Mouse (Mus musculus) heart, embryonic 14.5 days (tissue): Measurements from ENCODE around the gene Chd9. TPM values are rescaled to one million over a fixed set of nuclear protein-coding genes. Genes with fewer than 3 reads are reported as not detected.

Source experiments
- ATAC-seq: fragments of 200-750 bp; cut with Nextera tagmentation; 2 replicates; pipeline ENCODE4 v1.8.0; 2017; ENCODE audit warnings: low read depth, moderate TSS enrichment; ENCODE audit not compliant: insufficient number of reproducible peaks, insufficient read depth, low FRiP score
- H3K27ac ChIP-seq, 2 experiments: fragments of 200-500 bp in 1 of 2; fragments of 300-500 bp in 1 of 2; sonication (generic) in 1 of 2; replicated peaks in 1 of 2; 2 replicates each; pipeline ENCODE4 v1.5.1; 2012 to 2014; ENCODE audit warnings: low read depth in 2 of 2, low read length in 2 of 2, control low read depth in 1 of 2, mild to moderate bottlenecking in 1 of 2, mixed read lengths in 1 of 2; ENCODE audit not compliant: control insufficient read depth in 1 of 2, insufficient read depth in 1 of 2
- H3K27me3 ChIP-seq: fragments of 300-500 bp; sonication (generic); 2 replicates; pipeline ENCODE4 v1.6.1; 2014; ENCODE audit warnings: mild to moderate bottlenecking, low read length, control low read depth; ENCODE audit not compliant: control insufficient read depth, insufficient read depth
- H3K36me3 ChIP-seq: fragments of 300-500 bp; sonication (generic); 2 replicates; pipeline ENCODE4 v1.6.1; 2014; ENCODE audit warnings: mild to moderate bottlenecking, control low read depth, low read length, mixed read lengths; ENCODE audit not compliant: control insufficient read depth, insufficient read depth
- H3K4me1 ChIP-seq, 2 experiments: fragments of 200-500 bp in 1 of 2; fragments of 300-500 bp in 1 of 2; sonication (generic) in 1 of 2; 2 replicates each; pipeline ENCODE4 v1.6.1; 2012 to 2014; ENCODE audit warnings: low read length in 2 of 2, control low read depth in 1 of 2, mixed read lengths in 1 of 2; ENCODE audit not compliant: control insufficient read depth in 2 of 2, insufficient read depth in 2 of 2
- H3K4me2 ChIP-seq: fragments of 300-500 bp; sonication (generic); 2 replicates; pipeline ENCODE4 v1.6.1; 2014; ENCODE audit warnings: mild to moderate bottlenecking, low read length
- H3K4me3 ChIP-seq, 2 experiments: fragments of 200-500 bp in 1 of 2; fragments of 300-500 bp in 1 of 2; sonication (generic) in 1 of 2; 2 replicates each; pipeline ENCODE4 v1.5.1; 2012 to 2014; ENCODE audit warnings: low read length in 2 of 2, mild to moderate bottlenecking in 2 of 2, control low read depth in 1 of 2, low read depth in 1 of 2, moderate library complexity in 1 of 2; ENCODE audit not compliant: control insufficient read depth in 1 of 2, insufficient read depth in 1 of 2
- H3K9ac ChIP-seq: fragments of 300-500 bp; sonication (generic); 2 replicates; pipeline ENCODE4 v1.6.1; 2014; ENCODE audit warnings: mild to moderate bottlenecking, low read length
- H3K9me3 ChIP-seq: fragments of 300-500 bp; sonication (generic); 2 replicates; pipeline ENCODE4 v1.6.1; 2016; ENCODE audit warnings: low read length, control low read depth; ENCODE audit not compliant: control insufficient read depth
- WGBS: fragments of 180-500 bp; shearing (Covaris S2); extraction: QIAGEN DNeasy Blood & Tissue Kit; methylation state at CpG from one replicate; pipeline ENCODE4 v1.1.7; 2014; 5-methylcytosine and 5-hydroxymethylcytosine counted together
- polyA plus RNA-seq: library from polyadenylated mRNA; unstranded; fragments of >200 nt; fragmentation: Nextera tagmentation; extraction: Ambion mirVana; gene quantifications from 2 replicates; pipeline ENCODE4 v1.2.1, GENCODE M21; 2014

The Chd9 gene
- polyA plus RNA-seq, 1 experiment from 2014 or later = 57.0 TPM

DNA sequence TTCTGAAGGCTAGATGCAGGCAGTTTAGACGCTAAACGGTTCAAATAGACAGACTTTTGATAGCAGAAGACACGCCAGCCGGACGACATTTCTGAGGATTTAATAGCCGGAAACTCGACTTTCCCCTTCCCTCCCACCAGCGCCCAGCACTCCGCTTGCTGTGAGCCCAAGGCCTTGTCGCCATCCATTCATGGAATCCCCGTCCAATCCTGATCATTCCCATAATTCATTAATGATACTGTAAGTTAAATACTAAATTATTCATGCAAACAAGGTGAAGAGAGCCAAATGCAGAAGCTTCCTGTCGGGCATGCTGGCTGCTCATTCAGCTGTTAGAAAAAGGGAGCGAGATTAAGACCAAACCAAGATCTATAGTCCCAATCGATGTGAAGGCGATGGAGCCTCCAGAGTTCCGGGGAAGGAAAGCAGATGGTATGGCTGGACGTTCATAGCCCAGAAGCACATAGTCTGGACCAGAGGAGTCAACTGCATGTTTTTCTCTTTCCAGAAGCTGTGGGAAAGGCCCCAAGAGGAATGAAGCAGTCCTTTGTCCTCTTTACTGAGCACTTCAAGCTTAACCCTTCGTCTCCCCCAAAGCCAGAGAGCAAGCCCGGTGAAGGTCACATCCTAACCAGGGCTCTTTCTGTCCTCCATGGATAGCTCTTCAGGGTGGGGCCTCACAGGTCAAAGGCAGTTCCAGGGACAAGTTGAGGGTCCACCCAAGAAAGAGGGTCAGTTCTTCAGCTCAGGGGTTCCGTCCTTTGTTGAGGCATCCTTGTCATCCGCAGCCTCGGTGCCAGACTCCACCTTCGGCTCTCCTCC lies 11.9 kb upstream of the Chd9 start:
- Histone ChIP-seq H3K9ac (no peak overlapping the region), H3K27me3 (no peaks in the 10 kb centered on the region), H3K4me2 (no peak overlapping the region), H3K9me3 (no peaks in the 10 kb centered on the region), H3K4me3 (no peak overlapping the region), H3K4me1 (peaks cover 0 to 2% of the 10 kb centered on the region in 2 experiments; a peak in 1 of 4 replicates), H3K36me3 (no peaks in the 10 kb centered on the region), H3K27ac (no peak overlapping the region)
- 77% methylated on average over 23 of the region's 23 CpGs for WGBS
- ATAC-seq = no peak

- H3K9ac ChIP-seq = no peak within 1 kb of the TSS
- WGBS = 83% methylated on average over 2 of the region's 2 CpGs
- H3K36me3 ChIP-seq = no peaks in the 10 kb centered on the region
- H3K27me3 ChIP-seq = no peaks in the 10 kb centered on the region
- no peak within 1 kb of the TSS for H3K27ac ChIP-seq
- no peak within 1 kb of the TSS for H3K4me3 ChIP-seq
- H3K4me2 ChIP-seq = no peak within 1 kb of the TSS
- H3K9me3 ChIP-seq = no peaks in the 10 kb centered on the region
- no peak for ATAC-seq
- H3K4me1 ChIP-seq = peaks cover 0 to 2% of the 10 kb centered on the region in 2 experiments; a peak in 1 of 4 replicates
Measured at GRCm38 (mm10) chr8:90817293-90817692, 10.9 kb upstream of the Chd9 start, which contains the start of gene Gm19935. Gene Gm19935, minus strand, starts transcription at chr8:90817393.

DNA sequence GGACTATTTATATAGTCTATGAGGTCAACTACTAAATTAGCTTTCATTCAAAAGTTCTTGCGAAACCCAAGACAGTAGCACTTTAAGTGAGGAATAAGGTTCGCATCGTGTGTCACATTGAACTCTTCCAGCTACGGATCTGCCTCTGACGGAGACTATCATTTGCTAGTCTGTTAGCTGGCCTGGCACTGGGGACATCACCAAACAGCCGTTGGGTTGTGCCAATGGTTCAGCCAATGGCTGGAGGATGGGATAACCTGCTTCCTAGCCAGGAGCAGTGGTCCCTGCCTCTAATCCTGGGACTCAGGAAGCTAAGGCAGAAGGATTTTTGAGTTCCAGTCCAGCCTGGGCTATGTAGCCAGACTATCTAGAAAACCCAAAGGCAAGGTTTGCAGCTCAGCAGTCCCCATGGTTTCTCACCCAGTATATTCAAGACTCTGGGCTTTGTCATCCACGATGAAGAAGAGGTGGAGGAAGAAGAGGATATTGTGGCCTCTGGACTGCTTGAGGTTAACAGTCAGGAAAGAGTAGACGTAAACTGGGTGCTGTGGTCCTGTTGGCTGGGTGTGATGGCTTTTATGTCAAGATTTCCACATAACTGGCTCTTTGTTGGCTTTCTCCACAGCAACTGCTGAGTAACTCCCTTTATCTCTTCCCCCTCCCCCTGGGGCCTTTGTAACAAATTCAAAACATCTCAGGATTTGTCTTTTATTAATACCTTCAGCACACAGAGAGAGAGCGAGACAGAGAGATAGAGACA lies 8.4 kb upstream of the Chd9 start:
- Histone ChIP-seq H3K9ac (no peak overlapping the region), H3K4me2 (no peak overlapping the region), H3K36me3 (no peaks in the 10 kb centered on the region), H3K4me1 (peaks cover 0 to 2% of the 10 kb centered on the region in 2 experiments; a peak in 1 of 4 replicates), H3K9me3 (no peaks in the 10 kb centered on the region), H3K27me3 (no peaks in the 10 kb centered on the region), H3K27ac (no peak overlapping the region), H3K4me3 (no peak overlapping the region)
- 85% methylated on average over 9 of the region's 9 CpGs for WGBS
- ATAC-seq = no peak

DNA sequence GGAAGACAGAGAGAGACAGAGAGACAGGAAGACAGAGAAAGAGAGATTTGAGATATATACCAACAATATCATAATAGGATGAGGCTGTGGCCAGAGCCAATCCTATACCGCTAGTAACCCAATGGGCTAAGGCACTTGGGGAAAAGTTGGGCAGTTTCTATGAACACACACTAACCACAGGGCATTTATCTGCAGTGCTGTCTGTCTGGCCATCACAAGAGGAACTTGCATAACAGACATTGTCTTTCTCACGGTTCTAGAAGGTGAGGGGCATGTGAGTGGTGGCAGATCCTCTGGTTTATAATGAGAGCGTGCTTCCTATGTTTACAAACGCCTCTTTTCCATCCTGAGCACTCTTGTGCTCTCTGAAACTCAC lies 7.8 kb upstream of the Chd9 start:
- no peaks in the 10 kb centered on the region for H3K9me3 ChIP-seq

GRCm38 (mm10) chr8:90822443-90822842 lies 5.7 kb upstream of the Chd9 start:
- Histone ChIP-seq H3K4me2 (no peak overlapping the region), H3K4me3 (no peak overlapping the region), H3K9me3 (no peaks in the 10 kb centered on the region), H3K27ac (no peak overlapping the region), H3K27me3 (no peaks in the 10 kb centered on the region), H3K9ac (no peak overlapping the region), H3K4me1 (no peaks in the 10 kb centered on the region), H3K36me3 (no peaks in the 10 kb centered on the region)
- 8% methylated on average over 11 of the region's 11 CpGs for WGBS
- no peak for ATAC-seq

More for the DNA sequence above, 7.8 kb upstream of the Chd9 start:
- H3K4me2 ChIP-seq = no peak overlapping the region
- ATAC-seq = no peak
- H3K9ac ChIP-seq = no peak overlapping the region
- H3K36me3 ChIP-seq = no peaks in the 10 kb centered on the region
- 75% methylated on average over 4 of the region's 4 CpGs for WGBS
- H3K27me3 ChIP-seq = no peaks in the 10 kb centered on the region
- peaks cover 0 to 2% of the 10 kb centered on the region in 2 experiments; a peak in 1 of 4 replicates for H3K4me1 ChIP-seq
- H3K27ac ChIP-seq = no peak overlapping the region
- H3K4me3 ChIP-seq = no peak overlapping the region

- Histone ChIP-seq H3K4me2 (no peak overlapping the region), H3K4me3 (no peak overlapping the region), H3K9me3 (no peaks in the 10 kb centered on the region), H3K36me3 (no peaks in the 10 kb centered on the region), H3K9ac (no peak overlapping the region), H3K27ac (no peak overlapping the region), H3K4me1 (peaks cover 2 to 6% of the 10 kb centered on the region in 2 experiments; a peak in 1 of 4 replicates), H3K27me3 (no peaks in the 10 kb centered on the region)
- 84% methylated on average over 9 of the region's 9 CpGs for WGBS
- no peak for ATAC-seq
Measured at GRCm38 (mm10) chr8:90825459-90825871, 2.7 kb upstream of the Chd9 start.

GRCm38 (mm10) chr8:90828987-90829740 lies 1.0 kb downstream of the Chd9 start:
- 3% methylated on average over 11 of the region's 11 CpGs for WGBS
- ATAC-seq = peak; percentile 66
- H3K9ac ChIP-seq = peak overlapping the region; percentile 78
- H3K4me1 ChIP-seq = peaks cover 2 to 6% of the 10 kb centered on the region in 2 experiments; a peak in 1 of 4 replicates
- no peaks in the 10 kb centered on the region for H3K9me3 ChIP-seq
- H3K36me3 ChIP-seq = no peaks in the 10 kb centered on the region
- peak overlapping the region; percentile 80 for H3K4me2 ChIP-seq
- no peaks in the 10 kb centered on the region for H3K27me3 ChIP-seq
- peak overlapping the region; percentile 52 to 64 for H3K4me3 ChIP-seq
- no peak overlapping the region for H3K27ac ChIP-seq
